Mouse (Mus musculus) liver, embryonic 16.5 days (tissue): ENCODE data around the gene Prss22. TPM values are rescaled to one million over a fixed set of nuclear protein-coding genes. Genes with fewer than 3 reads are reported as not detected.
A peak's percentile ranks its signal among the peaks of the same experiment; 100 is the strongest.
"Not testable (repeated sequence)": the region's sequence is repeated elsewhere in the genome, so short reads cannot be mapped to it uniquely, and the experiment has no call there.

Source experiments
- ATAC-seq: fragments of 200-750 bp; cut with Nextera tagmentation; 2 replicates; pipeline ENCODE4 v1.8.0; 2017; ENCODE audit warnings: low read depth, mild to moderate bottlenecking, moderate number of reproducible peaks, moderate library complexity
- H3K27ac ChIP-seq: fragments of 300-500 bp; sonication (generic); 2 replicates; pipeline ENCODE4 v1.5.1; 2014; ENCODE audit warnings: mild to moderate bottlenecking, low read length
- H3K27me3 ChIP-seq: fragments of 300-500 bp; sonication (generic); 2 replicates; pipeline ENCODE4 v1.6.1; 2014; ENCODE audit warnings: low read depth, low read length, mixed read lengths; ENCODE audit not compliant: control insufficient read depth, insufficient read depth
- H3K36me3 ChIP-seq: fragments of 300-500 bp; sonication (generic); 2 replicates; pipeline ENCODE4 v1.6.1; 2014; ENCODE audit warnings: mild to moderate bottlenecking; ENCODE audit not compliant: control insufficient read depth, insufficient read depth
- H3K4me1 ChIP-seq: fragments of 300-500 bp; sonication (generic); 2 replicates; pipeline ENCODE4 v1.6.1; 2014; ENCODE audit warnings: low read depth, low read length, mixed read lengths; ENCODE audit not compliant: control insufficient read depth
- H3K4me2 ChIP-seq: fragments of 300-500 bp; sonication (generic); 2 replicates; pipeline ENCODE4 v1.6.1; 2014; ENCODE audit warnings: low read depth, low read length, mixed read lengths
- H3K4me3 ChIP-seq: fragments of 300-500 bp; sonication (generic); 2 replicates; pipeline ENCODE4 v1.5.1; 2014; ENCODE audit warnings: low read depth, mild to moderate bottlenecking, low read length
- H3K9ac ChIP-seq: fragments of 300-500 bp; sonication (generic); 2 replicates; pipeline ENCODE4 v1.6.1; 2014; ENCODE audit warnings: low read depth, low read length
- H3K9me3 ChIP-seq: fragments of 300-500 bp; sonication (generic); replicated peaks from 2 replicates; pipeline ENCODE4 v1.6.1; 2016; ENCODE audit warnings: low read length; ENCODE audit not compliant: control insufficient read depth
- WGBS: fragments of 180-500 bp; shearing (Covaris S2); extraction: QIAGEN DNeasy Blood & Tissue Kit; methylation state at CpG from one replicate; pipeline ENCODE4 v1.1.7; 2014; ENCODE audit not compliant: insufficient replicate concordance; 5-methylcytosine and 5-hydroxymethylcytosine counted together
- polyA plus RNA-seq: library from polyadenylated mRNA; unstranded; fragments of >200 nt; fragmentation: Nextera tagmentation; extraction: Ambion mirVana; gene quantifications from 2 replicates; pipeline ENCODE4 v1.2.1, GENCODE M21; 2015

Prss22 gene
- polyA plus RNA-seq, 1 experiment from 2014 or later = not detected

DNA sequence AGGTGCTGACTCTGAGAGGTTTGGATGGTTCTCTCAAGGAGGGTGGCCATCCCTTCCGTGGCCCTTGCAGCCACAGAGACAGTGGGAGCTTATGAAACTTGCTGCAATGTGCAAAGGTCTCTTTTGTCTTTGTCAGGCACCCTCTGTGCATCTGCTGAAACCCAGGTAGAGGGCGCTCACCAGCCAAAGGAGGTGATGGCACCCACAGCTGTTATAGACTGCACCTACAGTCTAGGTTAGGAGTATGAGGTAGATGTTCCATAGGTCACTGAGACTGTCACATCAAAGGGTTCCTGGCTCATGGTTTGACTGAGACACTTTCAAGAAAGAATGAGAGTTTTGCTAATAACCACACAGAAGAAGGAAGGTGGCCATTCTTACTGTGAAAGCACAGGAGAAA is 29.1 kb downstream of the Prss22 start:
- H3K4me1 ChIP-seq = no peaks in the 10 kb centered on the region
- no peak overlapping the region for H3K27ac ChIP-seq
- no peaks in the 10 kb centered on the region for H3K27me3 ChIP-seq
- H3K9me3 ChIP-seq = no peaks in the 10 kb centered on the region
- H3K36me3 ChIP-seq = no peaks in the 10 kb centered on the region
- no peak for ATAC-seq
- H3K4me2 ChIP-seq = no peak overlapping the region
- H3K4me3 ChIP-seq = no peak overlapping the region
- WGBS = 39% methylated on average over 2 of the region's 2 CpGs
- no peak overlapping the region for H3K9ac ChIP-seq

DNA sequence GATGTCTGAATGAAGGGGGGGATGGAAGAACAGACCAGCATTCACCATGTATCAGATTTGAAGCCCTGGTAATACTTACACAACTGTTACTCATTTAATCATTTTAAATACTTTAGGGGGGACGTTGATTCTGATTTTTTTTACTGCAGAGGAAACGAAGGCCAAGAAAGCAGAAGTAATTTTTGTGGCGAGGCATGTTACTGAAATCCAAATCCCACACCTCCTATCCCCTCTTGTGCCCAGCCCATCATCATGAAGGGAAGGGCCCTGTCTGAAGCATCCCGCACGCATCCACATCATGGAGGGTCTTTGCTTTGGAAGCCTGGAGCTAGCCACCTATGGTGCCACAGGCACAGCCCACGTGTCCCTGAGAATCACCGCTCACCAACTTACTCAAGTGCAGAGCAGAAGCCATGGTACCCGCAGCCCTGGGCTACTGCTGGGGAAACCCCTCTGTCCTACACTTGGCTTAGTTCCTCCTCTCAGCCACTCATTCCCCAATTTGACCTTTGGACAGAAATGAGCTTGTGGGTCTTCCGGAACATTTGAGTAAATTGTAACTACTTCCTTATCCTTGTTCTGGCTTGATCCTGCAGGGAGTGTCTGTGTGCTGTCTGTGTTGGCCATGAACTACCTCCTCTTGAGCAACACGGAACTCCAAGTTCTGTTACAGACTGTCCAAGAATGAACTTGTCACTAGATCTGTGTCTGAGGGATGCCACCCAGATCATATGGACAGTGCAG is 31.1 kb downstream of the Prss22 start:
- 45% methylated on average over 10 of the region's 10 CpGs for WGBS
- H3K27ac ChIP-seq = no peak overlapping the region
- peak; percentile 32; the same call in 1 of the 2 replicates for ATAC-seq

GRCm38 (mm10) chr17:23965805-23966425 is 32.0 kb downstream of the Prss22 start:
- Histone ChIP-seq H3K4me1 (no peaks in the 10 kb centered on the region), H3K9ac (no peak overlapping the region), H3K27me3 (no peaks in the 10 kb centered on the region), H3K27ac (no peak overlapping the region), H3K9me3 (no peaks in the 10 kb centered on the region), H3K4me3 (no peak overlapping the region), H3K4me2 (no peak overlapping the region), H3K36me3 (no peaks in the 10 kb centered on the region)
- no peak for ATAC-seq
- WGBS = 37% methylated on average over 6 of the region's 6 CpGs

More for the DNA sequence above, 31.1 kb downstream of the Prss22 start:
- Histone ChIP-seq H3K4me1 (no peaks in the 10 kb centered on the region), H3K9me3 (no peaks in the 10 kb centered on the region), H3K27me3 (no peaks in the 10 kb centered on the region), H3K36me3 (no peaks in the 10 kb centered on the region), H3K4me3 (no peak overlapping the region), H3K9ac (no peak overlapping the region), H3K4me2 (no peak overlapping the region)

DNA sequence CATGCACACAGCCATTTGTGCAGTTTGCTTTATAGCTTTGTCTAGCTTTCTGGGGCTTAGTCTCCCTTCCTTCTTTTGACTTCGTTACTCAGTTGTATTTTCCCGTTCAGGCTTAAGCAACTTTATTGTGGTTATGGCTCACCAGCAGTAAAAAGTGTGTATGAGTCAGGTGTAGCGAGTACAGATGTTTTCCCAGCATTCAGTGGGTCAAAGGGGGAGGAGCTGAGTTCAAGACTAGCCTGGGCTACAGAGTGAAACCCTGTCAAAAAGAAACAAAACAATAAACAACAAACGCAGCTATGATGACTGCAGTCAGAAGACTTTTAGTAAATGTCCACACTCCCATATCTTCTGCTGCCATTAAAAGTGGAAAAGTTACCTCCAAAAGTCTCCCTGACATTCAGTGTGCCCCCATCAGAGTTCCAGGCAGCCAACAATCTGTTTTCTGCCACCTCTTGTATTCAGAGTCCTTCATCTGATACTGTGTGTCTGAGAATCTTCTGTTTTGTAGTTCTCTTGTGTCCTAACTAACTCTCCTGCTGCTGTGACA is 36.3 kb downstream of the Prss22 start:
- 46% methylated on average over 4 of the region's 4 CpGs for WGBS
- Histone ChIP-seq H3K9ac (no peak overlapping the region), H3K4me3 (no peak overlapping the region), H3K4me1 (no peaks in the 10 kb centered on the region), H3K27ac (no peak overlapping the region), H3K4me2 (no peak overlapping the region), H3K27me3 (no peaks in the 10 kb centered on the region), H3K36me3 (no peaks in the 10 kb centered on the region), H3K9me3 (no peaks in the 10 kb centered on the region)
- ATAC-seq = no peak

DNA sequence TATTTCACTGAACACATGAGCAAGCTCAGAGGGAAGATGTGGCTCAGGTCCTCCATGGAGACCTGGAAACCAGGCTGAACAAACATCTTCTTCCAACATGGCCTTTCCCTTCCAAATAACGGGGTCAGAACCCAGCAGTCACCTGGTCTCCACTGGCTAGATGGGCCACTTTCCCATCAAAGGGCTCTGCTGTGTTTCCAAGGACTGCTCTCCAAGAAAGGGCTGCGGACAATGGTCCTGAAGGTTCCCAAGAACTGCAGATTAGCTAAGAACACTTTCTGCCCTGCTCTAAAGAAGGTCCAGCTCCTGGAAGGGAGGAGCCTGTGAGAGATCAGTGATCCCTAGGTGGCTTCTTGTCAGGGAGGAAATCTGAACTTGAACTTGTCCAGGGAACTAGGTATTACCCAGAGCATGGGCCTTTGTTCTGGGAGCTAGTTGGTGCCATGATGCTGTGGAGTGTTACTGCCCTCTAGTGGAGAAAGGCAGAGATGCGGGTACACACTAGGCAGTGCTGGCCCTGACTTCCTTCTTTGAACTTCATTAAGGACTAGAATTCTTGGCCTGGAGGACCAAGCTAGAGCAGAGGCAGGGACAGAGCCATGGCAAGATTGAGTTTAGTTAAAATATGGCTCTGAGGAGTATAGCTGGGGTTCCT is 37.7 kb downstream of the Prss22 start:
- Histone ChIP-seq H3K27me3 (no peaks in the 10 kb centered on the region), H3K9me3 (no peaks in the 10 kb centered on the region), H3K9ac (no peak overlapping the region), H3K4me3 (no peak overlapping the region), H3K4me2 (no peak overlapping the region), H3K27ac (no peak overlapping the region), H3K4me1 (no peaks in the 10 kb centered on the region), H3K36me3 (no peaks in the 10 kb centered on the region)
- no peak for ATAC-seq
- WGBS = 36% methylated on average over 3 of the region's 3 CpGs

GRCm38 (mm10) chr17:23955174-23955573 is 42.7 kb downstream of the Prss22 start, which contains the start of gene Sbpl:
Gene Sbpl (minus strand): TSS chr17:23955274.
- Histone ChIP-seq H3K9me3 (no peaks in the 10 kb centered on the region), H3K4me1 (no peaks in the 10 kb centered on the region), H3K27ac (no peak within 1 kb of the TSS), H3K4me2 (no peak within 1 kb of the TSS), H3K36me3 (no peaks in the 10 kb centered on the region), H3K9ac (no peak within 1 kb of the TSS), H3K27me3 (no peaks in the 10 kb centered on the region), H3K4me3 (no peak within 1 kb of the TSS)
- ATAC-seq = no peak
- WGBS = 63% methylated on average over 5 of the region's 5 CpGs

DNA sequence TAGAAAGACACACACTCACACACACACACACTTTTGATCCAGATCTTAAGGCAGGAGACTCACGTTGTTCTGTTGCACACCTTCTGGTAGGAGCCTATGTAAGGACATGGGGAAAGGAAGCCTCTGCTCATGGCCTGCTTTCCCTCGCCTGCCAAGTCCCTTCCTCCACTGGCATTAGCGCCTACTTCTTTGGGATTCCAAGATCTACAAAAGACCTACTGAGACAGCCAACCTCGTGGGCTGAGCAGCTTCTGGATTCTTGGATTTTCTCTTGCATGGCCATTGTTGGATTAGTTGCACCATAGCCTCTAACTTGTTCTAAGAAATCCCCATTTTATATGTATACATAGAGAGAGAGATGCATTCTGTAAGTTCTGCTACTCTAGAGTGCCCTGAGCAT is 47.1 kb downstream of the Prss22 start:
- not testable (repeated sequence) for H3K4me3 ChIP-seq, H3K4me2 ChIP-seq, H3K27me3 ChIP-seq, H3K9ac ChIP-seq, H3K4me1 ChIP-seq, H3K36me3 ChIP-seq, H3K27ac ChIP-seq, H3K9me3 ChIP-seq, ATAC-seq
- 40% methylated on average over 4 of the region's 4 CpGs for WGBS

DNA sequence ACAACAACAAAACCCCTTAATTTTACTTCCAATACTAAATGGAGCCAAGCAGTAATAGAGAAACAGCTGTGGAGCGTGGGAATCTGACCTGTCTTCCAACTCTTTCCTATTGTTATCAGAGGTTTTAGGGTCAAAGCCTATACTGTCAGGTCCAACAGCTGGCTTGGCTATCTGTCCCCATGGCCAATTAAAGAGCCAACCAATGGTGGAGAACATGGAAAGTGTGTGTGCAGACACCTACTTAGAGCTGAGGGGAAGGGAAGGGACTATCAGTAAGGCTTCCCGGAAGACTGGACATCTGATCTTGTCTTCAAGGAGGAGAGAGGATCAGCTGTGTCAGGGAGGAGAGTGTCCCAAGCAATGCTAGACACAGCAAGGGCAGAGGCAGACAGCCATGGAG is 48.8 kb downstream of the Prss22 start:
- Histone ChIP-seq H3K27me3 (no peaks in the 10 kb centered on the region), H3K9ac (no peak overlapping the region), H3K4me3 (no peak overlapping the region), H3K4me1 (no peaks in the 10 kb centered on the region), H3K4me2 (no peak overlapping the region), H3K27ac (no peak overlapping the region), H3K9me3 (no peaks in the 10 kb centered on the region), H3K36me3 (no peaks in the 10 kb centered on the region)
- ATAC-seq = no peak
- WGBS = 50% methylated on average over 2 of the region's 2 CpGs

DNA sequence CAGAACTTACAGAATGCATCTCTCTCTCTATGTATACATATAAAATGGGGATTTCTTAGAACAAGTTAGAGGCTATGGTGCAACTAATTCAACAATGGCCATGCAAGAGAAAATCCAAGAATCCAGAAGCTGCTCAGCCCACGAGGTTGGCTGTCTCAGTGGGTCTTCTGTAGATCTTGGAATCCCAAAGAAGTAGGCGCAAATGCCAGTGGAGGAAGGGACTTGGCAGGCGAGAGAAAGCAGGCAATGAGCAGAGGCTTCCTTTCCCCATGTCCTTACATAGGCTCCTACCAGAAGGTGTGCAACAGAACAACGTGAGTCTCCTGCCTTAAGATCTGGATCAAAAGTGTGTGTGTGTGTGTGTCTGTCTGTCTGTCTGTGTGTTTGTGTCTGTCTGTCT is 50.4 kb downstream of the Prss22 start:
- H3K9ac ChIP-seq, ATAC-seq: not testable (repeated sequence)
- 57% methylated on average over 4 of the region's 4 CpGs for WGBS

More for the DNA sequence above, 50.4 kb downstream of the Prss22 start:
- not testable (repeated sequence) for H3K9me3 ChIP-seq, H3K36me3 ChIP-seq, H3K4me2 ChIP-seq, H3K4me3 ChIP-seq, H3K27ac ChIP-seq, H3K4me1 ChIP-seq, H3K27me3 ChIP-seq
